Mouse (Mus musculus) embryonic facial prominence, embryonic 14.5 days (tissue): ENCODE measurements around the gene Krt8. TPM values are rescaled to one million over a fixed set of nuclear protein-coding genes. Genes with fewer than 3 reads are reported as not detected.
A peak's percentile ranks its signal among the peaks of the same experiment; 100 is the strongest.

Experiments
- ATAC-seq: fragments of 200-750 bp; cut with Nextera tagmentation; 2 replicates; pipeline ENCODE4 v1.8.0; 2017; ENCODE audit warnings: low read depth, moderate number of reproducible peaks, moderate TSS enrichment
- DNase-seq: peaks from one replicate; pipeline ENCODE4 v3.0.0-alpha.2; 2015; ENCODE audit warnings: low spot score
- H3K27ac ChIP-seq: fragments of 300-500 bp; sonication (generic); replicated peaks from 2 replicates; pipeline ENCODE4 v1.5.1; 2014; ENCODE audit warnings: low read depth, mild to moderate bottlenecking, low read length, moderate library complexity
- H3K27me3 ChIP-seq: fragments of 300-500 bp; sonication (generic); replicated peaks from 2 replicates; pipeline ENCODE4 v1.6.1; 2014; ENCODE audit warnings: low read length; ENCODE audit not compliant: control insufficient read depth, insufficient read depth
- H3K36me3 ChIP-seq: fragments of 300-500 bp; sonication (generic); 2 replicates; pipeline ENCODE4 v1.6.1; 2014; ENCODE audit warnings: low read length, mixed read lengths; ENCODE audit not compliant: control insufficient read depth, insufficient read depth
- H3K4me1 ChIP-seq: fragments of 300-500 bp; sonication (generic); 2 replicates; pipeline ENCODE4 v1.6.1; 2014; ENCODE audit warnings: antibody characterized with exemption, low read length; ENCODE audit not compliant: control insufficient read depth, insufficient read depth
- H3K4me2 ChIP-seq: fragments of 300-500 bp; sonication (generic); 2 replicates; pipeline ENCODE4 v1.6.1; 2014; ENCODE audit warnings: low read depth, mild to moderate bottlenecking, low read length, moderate library complexity, mixed read lengths
- H3K4me3 ChIP-seq: fragments of 300-500 bp; sonication (generic); 2 replicates; pipeline ENCODE4 v1.5.1; 2014; ENCODE audit warnings: low read depth, mild to moderate bottlenecking, low read length
- H3K9ac ChIP-seq: fragments of 300-500 bp; sonication (generic); 2 replicates; pipeline ENCODE4 v1.6.1; 2014; ENCODE audit warnings: low read depth, mild to moderate bottlenecking, low read length, moderate library complexity, mixed read lengths
- H3K9me3 ChIP-seq: fragments of 300-500 bp; sonication (generic); 2 replicates; pipeline ENCODE4 v1.6.1; 2016; ENCODE audit warnings: low read length; ENCODE audit not compliant: control insufficient read depth
- WGBS: fragments of 180-500 bp; shearing (Covaris S2); extraction: QIAGEN DNeasy Blood & Tissue Kit; methylation state at CpG from one replicate; pipeline ENCODE4 v1.1.7; 2014; 5-methylcytosine and 5-hydroxymethylcytosine counted together
- polyA plus RNA-seq: library from polyadenylated mRNA; unstranded; fragments of >200 nt; fragmentation: Nextera tagmentation; extraction: Ambion mirVana; gene quantifications from 2 replicates; pipeline ENCODE4 v1.2.1, GENCODE M21; 2014

The Krt8 gene
- polyA plus RNA-seq, 1 experiment from 2014 or later = 105 TPM

- Histone ChIP-seq H3K9ac (no peak overlapping the region), H3K4me2 (no peak overlapping the region), H3K4me1 (peaks cover 30% of the 10 kb centered on the region), H3K36me3 (no peaks in the 10 kb centered on the region), H3K27ac (peak overlapping the region; percentile 90), H3K9me3 (no peaks in the 10 kb centered on the region), H3K4me3 (no peak overlapping the region), H3K27me3 (no peaks in the 10 kb centered on the region)
- WGBS = 41% methylated on average over 4 of the region's 5 CpGs
- ATAC-seq (0 out of 2 replicates have a peak, but pooled peaks have one; percentile 24), DNase-seq (peak; percentile 75)
Measured at GRCm38 (mm10) chr15:101976023-101976422, 28.3 kb downstream of the Krt8 start.

- DNase-seq = peak; percentile 51
- no peak for ATAC-seq
- H3K9ac ChIP-seq = no peak overlapping the region
- WGBS = 51% methylated on average over 15 of the region's 16 CpGs
- H3K36me3 ChIP-seq = no peaks in the 10 kb centered on the region
- H3K4me2 ChIP-seq = 0 out of 2 replicates have a peak overlapping the region, but pooled peaks have one; percentile 15
- H3K4me3 ChIP-seq = no peak overlapping the region
- peaks cover 30% of the 10 kb centered on the region for H3K4me1 ChIP-seq
- no peaks in the 10 kb centered on the region for H3K27me3 ChIP-seq
- no peaks in the 10 kb centered on the region for H3K9me3 ChIP-seq
- H3K27ac ChIP-seq = peak overlapping the region; percentile 65
Measured at GRCm38 (mm10) chr15:101974083-101974845, 30.0 kb downstream of the Krt8 start.

GRCm38 (mm10) chr15:101973414-101974077, 30.7 kb downstream of the Krt8 start:
- whole genome bisulfite sequencing = 13% methylated on average over 15 of the region's 15 CpGs
- Histone ChIP-seq H3K9me3 (no peaks in the 10 kb centered on the region), H3K4me2 (0 out of 2 replicates have a peak overlapping the region, but pooled peaks have one; percentile 23), H3K9ac (peak overlapping the region; percentile 19; the same call in 1 of the 2 replicates), H3K36me3 (no peaks in the 10 kb centered on the region), H3K27me3 (no peaks in the 10 kb centered on the region), H3K4me3 (no peak overlapping the region), H3K4me1 (peaks cover 30% of the 10 kb centered on the region), H3K27ac (peak overlapping the region; percentile 65)
- peak; percentile 55 for ATAC-seq
- DNase-seq = peak; percentile 93

GRCm38 (mm10) chr15:101970536-101970935, 33.7 kb downstream of the Krt8 start:
- no peaks in the 10 kb centered on the region for H3K27me3 ChIP-seq
- DNase-seq (no peak), ATAC-seq (no peak)
- 0 out of 2 replicates have a peak overlapping the region, but pooled peaks have one; percentile 16 for H3K9ac ChIP-seq
- H3K36me3 ChIP-seq = no peaks in the 10 kb centered on the region
- no peak overlapping the region for H3K27ac ChIP-seq
- no peak overlapping the region for H3K4me2 ChIP-seq
- no peaks in the 10 kb centered on the region for H3K9me3 ChIP-seq
- no peak overlapping the region for H3K4me3 ChIP-seq
- WGBS = 8% methylated on average over 3 of the region's 6 CpGs
- H3K4me1 ChIP-seq = peaks cover 7% of the 10 kb centered on the region; the same call in 1 of the 2 replicates

GRCm38 (mm10) chr15:101966808-101967207, 37.5 kb downstream of the Krt8 start:
- Histone ChIP-seq H3K4me3 (no peak overlapping the region), H3K4me2 (no peak overlapping the region), H3K27ac (no peak overlapping the region), H3K4me1 (no peaks in the 10 kb centered on the region), H3K27me3 (no peaks in the 10 kb centered on the region), H3K9me3 (no peaks in the 10 kb centered on the region), H3K9ac (no peak overlapping the region), H3K36me3 (no peaks in the 10 kb centered on the region)
- 74% methylated on average over 8 of the region's 8 CpGs for WGBS
- 0 out of 2 replicates have a peak, but pooled peaks have one; percentile 44 for ATAC-seq
- no peak for DNase-seq

- Histone ChIP-seq H3K4me1 (no peaks in the 10 kb centered on the region), H3K27me3 (no peaks in the 10 kb centered on the region)
- WGBS = 67% methylated on average over 3 of the region's 3 CpGs
Measured at GRCm38 (mm10) chr15:101958891-101959290, 45.4 kb downstream of the Krt8 start.

GRCm38 (mm10) chr15:101954187-101954586, 50.1 kb downstream of the Krt8 start, which contains the start of gene Krt78:
Gene Krt78 (minus strand): TSS chr15:101954287.
- DNase-seq (no peak), ATAC-seq (no peak)
- Histone ChIP-seq H3K9me3 (no peaks in the 10 kb centered on the region), H3K4me1 (no peaks in the 10 kb centered on the region), H3K4me3 (no peak within 1 kb of the TSS), H3K4me2 (no peak within 1 kb of the TSS), H3K27ac (no peak within 1 kb of the TSS), H3K36me3 (no peaks in the 10 kb centered on the region), H3K27me3 (no peaks in the 10 kb centered on the region), H3K9ac (no peak within 1 kb of the TSS)
- 73% methylated on average over 8 of the region's 9 CpGs for WGBS

More at GRCm38 (mm10) chr15:101958891-101959290, 45.4 kb downstream of the Krt8 start:
- Histone ChIP-seq H3K9ac (no peak overlapping the region), H3K4me2 (no peak overlapping the region), H3K4me3 (no peak overlapping the region), H3K27ac (no peak overlapping the region), H3K36me3 (no peaks in the 10 kb centered on the region), H3K9me3 (no peaks in the 10 kb centered on the region)
- no peak for DNase-seq
- no peak for ATAC-seq

GRCm38 (mm10) chr15:101952733-101953474, 51.4 kb downstream of the Krt8 start:
- Histone ChIP-seq H3K27me3 (no peaks in the 10 kb centered on the region), H3K4me3 (no peak overlapping the region), H3K4me1 (no peaks in the 10 kb centered on the region), H3K9ac (no peak overlapping the region), H3K36me3 (no peaks in the 10 kb centered on the region), H3K27ac (no peak overlapping the region), H3K9me3 (no peaks in the 10 kb centered on the region), H3K4me2 (no peak overlapping the region)
- no peak for ATAC-seq
- WGBS = 91% methylated on average over 7 of the region's 7 CpGs
- DNase-seq = no peak
